Comparison of ENCODE assay signal across 8 mouse cellular contexts in the genomic region with DNA sequence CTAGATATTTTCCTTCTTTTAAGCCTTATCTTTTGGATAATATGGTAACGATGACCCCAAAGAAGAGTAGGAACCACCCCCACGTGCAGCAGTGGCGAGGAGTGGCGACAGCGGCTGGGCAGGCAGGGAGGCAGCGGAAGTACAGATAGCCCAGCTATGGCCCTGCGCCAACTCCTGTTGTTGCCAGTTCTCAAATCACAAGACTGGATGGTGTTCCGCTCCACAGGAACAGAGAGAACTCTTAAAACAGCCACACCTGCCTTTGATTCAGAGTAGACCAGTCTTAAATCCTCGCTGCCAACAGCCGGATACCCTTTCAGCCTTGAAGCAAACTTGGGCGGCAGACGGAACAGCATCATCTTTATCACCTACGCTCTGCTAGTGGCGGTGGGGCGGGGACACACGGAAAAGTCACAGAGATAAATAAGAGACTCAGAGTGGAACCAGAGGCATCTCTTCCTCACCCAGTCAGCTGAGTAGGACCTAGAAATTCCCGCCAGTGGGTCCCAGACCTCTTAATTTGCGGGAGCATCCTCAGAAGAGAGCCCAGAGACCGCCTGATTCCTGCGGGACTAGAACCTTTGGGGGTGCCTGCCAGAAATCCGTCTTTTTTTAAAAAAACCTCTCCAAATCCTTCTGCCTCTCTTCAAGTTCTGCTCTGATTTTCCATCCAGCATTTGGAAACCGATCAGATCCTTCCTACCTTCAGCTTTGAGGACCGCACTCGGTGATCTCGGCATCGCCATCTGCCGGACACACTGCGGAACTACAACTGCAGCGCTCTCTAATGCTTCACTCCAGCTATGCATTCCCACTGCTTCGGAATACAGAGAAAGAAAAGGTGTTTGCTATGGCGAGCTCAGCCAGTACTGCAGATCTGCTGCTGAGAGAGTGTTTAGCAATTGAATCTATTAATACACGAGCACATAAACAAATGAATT. TPM values are rescaled to one million over a fixed set of nuclear protein-coding genes. Genes with fewer than 3 reads are reported as not detected.
DNase-seq lines count a peak whose midpoint lies in the region; ATAC-seq lines count a peak whose summit lies in the region.

No protein-coding gene starts in this region.

- H3K4me1 ChIP-seq in intestine, embryonic 15.5 days (replicated peaks): peaks cover 10% of the 10 kb centered on the region; the same call in 1 of the 2 replicates

- no peak overlapping the region for H3K27ac ChIP-seq in intestine, embryonic 15.5 days

- H3K9me3 ChIP-seq in intestine, embryonic 15.5 days: no peaks in the 10 kb centered on the region

- H3K36me3 ChIP-seq in intestine, embryonic 15.5 days: no peaks in the 10 kb centered on the region

- H3K27me3 ChIP-seq in intestine, embryonic 15.5 days (replicated peaks): no peaks in the 10 kb centered on the region

- ATAC-seq in intestine, embryonic 15.5 days: no peak
- peak; percentile 73 for ATAC-seq in megakaryocyte-erythroid progenitor cell, adult 5-6 weeks (replicated peaks; ENCODE audit: low FRiP score, low TSS enrichment, poor library complexity, severe bottlenecking)

- H3K4me3 ChIP-seq in intestine, embryonic 15.5 days (replicated peaks): peak overlapping the region; percentile 16; the same call in 1 of the 2 replicates

- intact Hi-C loops in gastrocnemius, postnatal 36 days (cut with DNase I): loop anchor here (2.0 to 5.0 kb wide), 2 partner anchors 20 to 42 kb away; a partner anchor contains a TSS
- intact Hi-C loops in left cerebral cortex, postnatal 14 days (cut with DNase I): no loop called here

- peak overlapping the region; percentile 60 for H3K4me2 ChIP-seq in intestine, embryonic 15.5 days (replicated peaks)

- WGBS in intestine, embryonic 15.5 days: 9% methylated on average over 32 of the region's 32 CpGs

- H3K9ac ChIP-seq in intestine, embryonic 15.5 days: no peak overlapping the region

- peak; percentile 87 for DNase-seq in adrenal gland, adult 2 months
- peak; percentile 76 for DNase-seq in embryo, embryonic 11.5 days (ENCODE audit: low read depth, low spot score)
- DNase-seq in gastrocnemius, postnatal 36 days: peak; percentile 83 to 86
- DNase-seq in left cerebral cortex, postnatal 14 days (ENCODE audit: low spot score in 2 of 2): peak; percentile 96 to 97
- peak; percentile 89 for DNase-seq in right cerebral cortex, postnatal 14 days
- peak; percentile 87 for DNase-seq in urinary bladder, postnatal 25 days (ENCODE audit: low spot score)

RNA-seq across cellular contexts. Expression of a gene that starts 15.8 kb away (rescaled TPM):
- total RNA-seq in adrenal gland, adult 2 months (2021): 1,000 to 10,000 TPM; 2,669 to 3,122 TPM
- polyA plus RNA-seq in adrenal gland, adult 2 months (2012; rRNA removed): 2,303 and 3,302 TPM in 2 replicates
- 1,000 to 10,000 TPM; 2,921 to 3,241 TPM for total RNA-seq in gastrocnemius, postnatal 36 days (2021)
- 988 and 1,053 TPM in 2 replicates for polyA plus RNA-seq in intestine, embryonic 15.5 days (2015; fragmentation: Nextera tagmentation; extraction: Ambion mirVana)
- total RNA-seq in left cerebral cortex, postnatal 14 days (2021): 1,000 to 10,000 TPM; 1,045 to 1,071 TPM
- total RNA-seq in megakaryocyte-erythroid progenitor cell, adult 5-6 weeks (2014; fragmentation: Nextera tagmentation): 4,413 and 4,416 TPM in 2 replicates
- total RNA-seq in megakaryocyte-erythroid progenitor cell, adult 5-6 weeks (2017): 839 and 1,119 TPM in 2 replicates

RNA-seq across cellular contexts. Expression of a gene that starts 42.3 kb away (rescaled TPM):
- 100 to 1,000 TPM; 162 to 208 TPM for total RNA-seq in adrenal gland, adult 2 months (2021)
- polyA plus RNA-seq in adrenal gland, adult 2 months (2012; rRNA removed): 21.2 and 24.5 TPM in 2 replicates
- 10 to 100 TPM in 1 of 2 experiments, 1 to 10 TPM in 1; 5.6 to 11.9 TPM for total RNA-seq in gastrocnemius, postnatal 36 days (2021)
- 2.3 and 3.0 TPM in 2 replicates for polyA plus RNA-seq in intestine, embryonic 15.5 days (2015; fragmentation: Nextera tagmentation; extraction: Ambion mirVana)
- total RNA-seq in left cerebral cortex, postnatal 14 days (2021): 10 to 100 TPM in 1 of 2 experiments, 1 to 10 TPM in 1; 9.9 to 10.9 TPM
- 26.0 and 33.0 TPM in 2 replicates for total RNA-seq in megakaryocyte-erythroid progenitor cell, adult 5-6 weeks (2014; fragmentation: Nextera tagmentation)
- total RNA-seq in megakaryocyte-erythroid progenitor cell, adult 5-6 weeks (2017): 22.5 and 32.6 TPM in 2 replicates

Comparison
In these comparisons a context has a peak if more than half of its experiments do, and no peak if none do; other contexts are left out.
1. RNA of a gene that starts 42.3 kb away (total RNA-seq): 162 to 208 TPM in adrenal gland, adult 2 months; 22.5 to 33.0 TPM in megakaryocyte-erythroid progenitor cell, adult 5-6 weeks, 5.6 to 11.9 TPM in gastrocnemius, postnatal 36 days and 9.9 to 10.9 TPM in left cerebral cortex, postnatal 14 days; every median in the first group is over 4 times any median in the second.
2. Peak in every context shown above with its lines, with median percentiles within 50 percentile points of each other: DNase-seq.